Mouse (Mus musculus) MEL (cell line): ENCODE measurements around the gene Arpp21. TPM values are rescaled to one million over a fixed set of nuclear protein-coding genes. Genes with fewer than 3 reads are reported as not detected.

Source experiments
- DNase-seq: peaks from one replicate; pipeline ENCODE4 v3.0.0; 2011; ENCODE audit warnings: low read depth, low spot score
- H3K27ac ChIP-seq: 2 replicates; pipeline ENCODE4 v1.5.1; 2012; ENCODE audit warnings: low read depth, mild to moderate bottlenecking, control low read depth, low read length, moderate library complexity; ENCODE audit not compliant: control insufficient read depth
- H3K27me3 ChIP-seq, 2 experiments: fragments of 150-350 bp in 1 of 2; sonication (generic) in 1 of 2; 2 replicates each; pipeline ENCODE4 v1.6.1; 2012; ENCODE audit warnings: low read length in 2 of 2, mild to moderate bottlenecking in 2 of 2, improper control_type of control experiment in 1 of 2, moderate library complexity in 1 of 2; ENCODE audit not compliant: insufficient read depth in 2 of 2, control insufficient read depth in 1 of 2
- H3K36me3 ChIP-seq, 2 experiments: 2 replicates each; pipeline ENCODE4 v1.6.1; 2012 to 2014; ENCODE audit warnings: low read length in 2 of 2, improper control_type of control experiment in 1 of 2, inconsistent platforms in 1 of 2, mild to moderate bottlenecking in 1 of 2; ENCODE audit not compliant: insufficient read depth in 2 of 2, control insufficient read depth in 1 of 2
- H3K4me1 ChIP-seq, 2 experiments: fragments of 150-350 bp in 1 of 2; sonication (generic) in 1 of 2; 2 replicates each; pipeline ENCODE4 v1.6.1; 2012; ENCODE audit warnings: low read length in 2 of 2, improper control_type of control experiment in 1 of 2, mild to moderate bottlenecking in 1 of 2; ENCODE audit not compliant: insufficient read depth in 2 of 2, control insufficient read depth in 1 of 2
- H3K4me3 ChIP-seq, 2 experiments: fragments of 150-350 bp in 1 of 2; sonication (generic) in 1 of 2; 2 replicates each; pipeline ENCODE4 v1.5.1; 2012; ENCODE audit warnings: low read depth in 2 of 2, low read length in 2 of 2, mild to moderate bottlenecking in 2 of 2, moderate library complexity in 2 of 2, control low read depth in 1 of 2, improper control_type of control experiment in 1 of 2; ENCODE audit not compliant: control insufficient read depth in 1 of 2, insufficient read depth in 1 of 2
- H3K79me2 ChIP-seq: 2 replicates; pipeline ENCODE4 v1.6.1; 2012; ENCODE audit warnings: mild to moderate bottlenecking, low read length, moderate library complexity; ENCODE audit not compliant: control insufficient read depth, poor library complexity, insufficient read depth
- H3K9ac ChIP-seq: 2 replicates; pipeline ENCODE4 v1.6.1; 2012; ENCODE audit warnings: low read depth, mild to moderate bottlenecking, control low read depth, low read length, moderate library complexity; ENCODE audit not compliant: control insufficient read depth, poor library complexity, severe bottlenecking
- H3K9me3 ChIP-seq: fragments of 150-350 bp; sonication (generic); replicated peaks from 2 replicates; pipeline ENCODE4 v1.6.1; 2012; ENCODE audit warnings: mild to moderate bottlenecking, low read length, improper control_type of control experiment, moderate library complexity; ENCODE audit not compliant: insufficient read depth
- CTCF ChIP-seq, 3 experiments: IDR thresholded peaks in 2 of 3; conservative IDR thresholded peaks in 1 of 3; 2 replicates each; pipeline ENCODE4 v1.5.1; 2011 to 2012; ENCODE audit warnings: low read length in 3 of 3, low read depth in 2 of 3, mild to moderate bottlenecking in 2 of 3, improper control_type of control experiment in 1 of 3, inconsistent platforms in 1 of 3, mixed read lengths in 1 of 3, moderate library complexity in 1 of 3; ENCODE audit not compliant: control insufficient read depth in 1 of 3, insufficient read depth in 1 of 3, poor library complexity in 1 of 3, severe bottlenecking in 1 of 3
- ETS1 ChIP-seq: IDR thresholded peaks from 2 replicates; pipeline ENCODE4 v1.6.1; 2012; ENCODE audit warnings: low read depth, mild to moderate bottlenecking, inconsistent platforms, low read length, improper control_type of control experiment, moderate library complexity
- JUND ChIP-seq: IDR thresholded peaks from 2 replicates; pipeline ENCODE4 v1.6.1; 2011; ENCODE audit warnings: low read depth, mild to moderate bottlenecking, improper control_type of control experiment, low read length
- KAT2A ChIP-seq: conservative IDR thresholded peaks from 2 replicates; pipeline ENCODE4 v1.6.1; 2012; ENCODE audit warnings: low read depth, low read length, improper control_type of control experiment, inconsistent platforms
- MAX ChIP-seq: IDR thresholded peaks from 2 replicates; pipeline ENCODE4 v1.6.1; 2011; ENCODE audit warnings: low read length, improper control_type of control experiment
- MEF2A ChIP-seq: IDR thresholded peaks from 2 replicates; pipeline ENCODE4 v1.6.1; 2014; ENCODE audit warnings: low read depth, mild to moderate bottlenecking, inconsistent platforms, low read length, improper control_type of control experiment; ENCODE audit not compliant: poor library complexity, insufficient replicate concordance, severe bottlenecking; ENCODE audit errors: extremely low read depth
- MYB ChIP-seq: IDR thresholded peaks from 2 replicates; pipeline ENCODE4 v1.6.1; 2011; ENCODE audit warnings: mild to moderate bottlenecking, low read depth, low read length, improper control_type of control experiment
- MYC ChIP-seq: IDR thresholded peaks from 2 replicates; pipeline ENCODE4 v1.6.1; 2011; ENCODE audit warnings: low read depth, mild to moderate bottlenecking, low read length, improper control_type of control experiment, moderate library complexity
- POLR2A ChIP-seq, 2 experiments: IDR thresholded peaks; 2 replicates each; pipeline ENCODE4 v1.6.1; 2011 to 2012; ENCODE audit warnings: low read length in 2 of 2, mild to moderate bottlenecking in 2 of 2, control low read depth in 1 of 2, improper control_type of control experiment in 1 of 2, low read depth in 1 of 2, moderate library complexity in 1 of 2; ENCODE audit not compliant: control insufficient read depth in 1 of 2, insufficient read depth in 1 of 2, poor library complexity in 1 of 2
- POLR2AphosphoS2 ChIP-seq: IDR thresholded peaks from 2 replicates; pipeline ENCODE4 v1.6.1; 2011; ENCODE audit warnings: low read length, improper control_type of control experiment
- RAD21 ChIP-seq: IDR thresholded peaks from 2 replicates; pipeline ENCODE4 v1.6.1; 2011; ENCODE audit warnings: mild to moderate bottlenecking, low read depth, low read length, improper control_type of control experiment
- SMC3 ChIP-seq: IDR thresholded peaks from 2 replicates; pipeline ENCODE4 v1.6.1; 2011; ENCODE audit warnings: low read depth, low read length, improper control_type of control experiment
- TCF12 ChIP-seq: IDR thresholded peaks from 2 replicates; pipeline ENCODE4 v1.6.1; 2014; ENCODE audit warnings: low read depth, mild to moderate bottlenecking, inconsistent platforms, low read length, improper control_type of control experiment, moderate library complexity
- UBTF ChIP-seq: IDR thresholded peaks from 2 replicates; pipeline ENCODE4 v1.6.1; 2012; ENCODE audit warnings: low read depth, mild to moderate bottlenecking, inconsistent platforms, low read length, improper control_type of control experiment, moderate library complexity, borderline replicate concordance; ENCODE audit not compliant: insufficient read depth
- ZC3H11A ChIP-seq: IDR thresholded peaks from 2 replicates; pipeline ENCODE4 v1.6.1; 2012; ENCODE audit warnings: low read depth, mild to moderate bottlenecking, inconsistent platforms, low read length, improper control_type of control experiment
- polyA plus RNA-seq, 2 experiments: library from polyadenylated mRNA; stranded (reverse) in 1 of 2; unstranded in 1 of 2; fragments of >175 nt in 1 of 2; fragments of >200 nt in 1 of 2; gene quantifications; 2 replicates each; pipeline versions ENCODE4 v1.2.1 to v1.2.4; 2012; ENCODE audit warnings: low replicate concordance in 2 of 2, low read depth in 1 of 2; ENCODE audit not compliant: insufficient read length in 2 of 2, insufficient read depth in 1 of 2, missing spikeins in 1 of 2
- total RNA-seq: library from RNA; depleted of rRNA; stranded (reverse); fragments of 300-350 nt; gene quantifications from 2 replicates; pipeline ENCODE4 v1.2.3, GENCODE M21; 2012

Gene Arpp21
- total and polyA plus RNA-seq, 3 experiments, result 0.10 to 0.12 TPM; not detected in 1

GRCm38 (mm10) chr9:112111610-112112009 is 124.1 kb downstream of the Arpp21 start:
- H3K9ac ChIP-seq, result no peak overlapping the region
- H3K4me3 ChIP-seq, result no peak overlapping the region
- no peaks in the 10 kb centered on the region for H3K27me3 ChIP-seq
- TF ChIP-seq RAD21 (peak; percentile 67), ZC3H11A (peak; percentile 58), SMC3 (peak; percentile 75), CTCF (IDR thresholded peaks at IDR 0.05 in 2 of 3, conservative IDR thresholded peaks at IDR 0.05 in 1 of 3; ENCODE audit: control insufficient read depth in 1 of 3, insufficient read depth in 1 of 3, low read depth in 2 of 3, low read length in 3 of 3, poor library complexity in 1 of 3, severe bottlenecking in 1 of 3) (peak in 2 of 3 experiments; percentile 47 to 55; a peak in 5 of 6 replicates), MYB (no peak)
- H3K36me3 ChIP-seq, result no peaks in the 10 kb centered on the region
- H3K79me2 ChIP-seq, result no peaks in the 10 kb centered on the region
- H3K9me3 ChIP-seq, result no peaks in the 10 kb centered on the region
- DNase-seq, result peak; percentile 26
- no peaks in the 10 kb centered on the region for H3K4me1 ChIP-seq
- no peak overlapping the region for H3K27ac ChIP-seq

- Histone ChIP-seq H3K79me2 (no peaks in the 10 kb centered on the region), H3K4me3 (no peak overlapping the region), H3K27me3 (no peaks in the 10 kb centered on the region), H3K36me3 (no peaks in the 10 kb centered on the region)
- TF ChIP-seq MEF2A (no peak), POLR2AphosphoS2 (no peak), UBTF (no peak), ETS1 (no peak)
- TF ChIP-seq, all 39 proteins: peak for 0
- Histone ChIP-seq H3K9ac (no peak overlapping the region), H3K9me3 (no peaks in the 10 kb centered on the region), H3K4me1 (no peaks in the 10 kb centered on the region), H3K27ac (no peak overlapping the region)
- no peak for DNase-seq
Measured at GRCm38 (mm10) chr9:112102852-112103192, 132.9 kb downstream of the Arpp21 start.

GRCm38 (mm10) chr9:112102155-112102851 is 133.4 kb downstream of the Arpp21 start:
- no peak for DNase-seq
- Histone ChIP-seq H3K27me3 (no peaks in the 10 kb centered on the region), H3K27ac (no peak overlapping the region), H3K4me1 (no peaks in the 10 kb centered on the region)
- TF ChIP-seq POLR2A (IDR thresholded peaks at IDR 0.05; ENCODE audit: control insufficient read depth in 1 of 2, insufficient read depth in 1 of 2, low read depth in 1 of 2, low read length in 2 of 2, poor library complexity in 1 of 2), result no peak
- no peak for TF ChIP-seq KAT2A
- no peak for TF ChIP-seq MAX
- TF ChIP-seq MEF2A, result no peak
- TF ChIP-seq JUND, result no peak
- no peak for TF ChIP-seq MYC
- no peak for TF ChIP-seq ZC3H11A
- no peak for TF ChIP-seq TCF12
- TF ChIP-seq, all 39 proteins: peak for 0
- Histone ChIP-seq H3K9ac (no peak overlapping the region), H3K79me2 (no peaks in the 10 kb centered on the region), H3K4me3 (no peak overlapping the region), H3K9me3 (no peaks in the 10 kb centered on the region), H3K36me3 (no peaks in the 10 kb centered on the region)
